Mouse (Mus musculus) liver (tissue): ENCODE data around the gene Cux2.

Experiments
- DNase-seq: peaks from one replicate; pipeline ENCODE4 v3.0.0-alpha.2; 2020; ENCODE audit warnings: mixed read lengths

The Cux2 gene

DNA sequence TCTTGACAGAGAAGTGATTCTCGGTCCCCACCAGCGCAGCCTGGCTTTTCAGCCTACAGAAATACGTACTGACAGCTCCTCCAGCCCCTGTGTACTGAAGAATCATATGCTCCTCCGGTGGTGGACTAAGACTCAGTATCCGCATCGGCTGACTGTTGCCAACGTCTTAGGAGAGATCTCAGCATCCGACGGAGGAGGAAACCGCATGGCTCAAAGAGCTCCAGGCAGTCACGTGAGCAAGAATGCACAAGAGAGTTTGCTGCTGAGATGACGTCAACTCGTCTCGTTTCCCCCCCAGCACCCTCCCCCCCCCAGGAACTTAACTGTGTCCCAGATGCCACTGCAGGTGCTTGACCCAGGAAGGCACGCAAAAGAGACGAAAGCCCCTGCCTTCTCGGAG lies 34.8 kb downstream of the Cux2 start:
- DNase-seq, result no peak

DNA sequence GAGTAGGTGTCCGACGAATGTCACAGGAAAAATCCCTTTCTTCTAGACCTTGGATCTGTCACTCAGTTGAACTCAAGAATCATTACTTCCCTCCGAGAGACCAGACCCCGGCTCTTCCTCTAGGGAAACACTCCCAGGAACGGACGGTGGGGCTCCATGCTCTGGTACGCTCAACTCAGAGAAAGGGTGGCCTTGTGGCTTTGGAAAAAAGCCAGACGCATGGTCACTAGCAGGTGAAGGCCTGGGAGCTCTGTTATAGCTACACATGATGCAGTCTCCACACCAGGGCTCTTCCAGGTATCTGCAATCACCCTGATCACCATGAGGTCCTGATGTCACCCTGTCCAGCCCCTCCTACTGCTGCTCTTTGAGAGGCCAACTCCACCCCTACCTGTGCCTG lies 35.2 kb downstream of the Cux2 start:
- no peak for DNase-seq

DNA sequence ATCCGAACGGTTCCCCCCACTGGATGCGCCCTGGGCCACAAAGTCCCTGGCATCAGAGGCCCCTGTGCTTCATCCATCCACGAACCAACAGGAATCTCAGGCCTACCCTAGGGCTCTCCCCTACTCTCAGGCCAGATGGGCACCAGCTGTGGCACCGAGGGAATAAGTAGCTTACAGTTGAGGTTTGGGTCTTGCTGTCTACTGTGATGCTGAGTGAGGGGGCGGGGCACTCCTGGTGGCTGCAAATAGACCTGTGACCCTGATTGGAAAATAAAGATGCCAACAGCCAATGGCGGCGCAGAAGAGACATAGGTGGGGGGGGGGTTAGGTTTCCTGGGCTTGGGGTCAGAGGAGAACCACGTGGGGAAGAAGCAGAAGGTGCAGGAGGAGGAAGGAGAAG lies 38.6 kb downstream of the Cux2 start:
- no peak for DNase-seq

DNA sequence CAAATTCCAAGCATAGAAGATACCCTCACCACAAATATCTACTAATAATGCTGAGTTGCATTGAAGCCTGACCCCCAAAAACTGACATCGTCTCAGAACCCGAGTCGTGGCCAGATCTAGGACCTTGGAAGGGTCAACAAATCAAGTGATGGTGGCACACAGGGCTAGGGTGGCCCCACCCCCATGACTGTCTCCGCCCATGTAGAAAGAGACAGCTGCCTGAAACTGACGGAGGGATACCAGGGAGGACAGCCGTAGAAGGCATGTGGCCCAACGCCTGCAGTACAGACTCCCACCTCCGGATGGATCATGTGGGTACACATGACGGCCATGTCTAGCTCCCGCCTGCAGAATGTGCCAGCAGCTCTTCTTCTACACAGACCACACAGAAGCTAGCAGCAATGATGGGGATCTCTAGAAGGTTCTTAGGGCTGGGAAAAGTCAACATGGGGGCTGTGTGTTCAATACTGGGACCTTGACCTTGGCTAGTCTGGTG lies 41.9 kb downstream of the Cux2 start:
- no peak for DNase-seq

DNA sequence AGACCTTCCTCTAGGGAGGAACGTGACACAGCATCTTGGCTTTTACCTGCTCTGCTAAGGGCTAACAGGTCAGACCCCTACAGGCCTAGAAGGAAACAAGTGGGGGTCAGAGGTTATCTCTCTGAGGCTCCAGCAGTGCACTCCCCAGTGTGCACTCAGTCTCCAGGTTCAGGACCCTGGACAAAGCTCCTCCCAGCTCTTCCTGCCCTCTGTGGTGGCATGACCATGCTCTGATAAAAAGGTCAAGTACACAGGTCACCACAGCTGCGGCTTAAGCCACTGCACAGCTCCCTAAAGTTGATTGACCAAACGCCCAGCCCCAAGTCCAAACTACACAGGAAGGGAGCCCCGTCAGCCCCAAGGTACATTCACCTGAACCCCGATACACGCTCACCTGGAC lies 46.4 kb downstream of the Cux2 start:
- peak; percentile 30 for DNase-seq

DNA sequence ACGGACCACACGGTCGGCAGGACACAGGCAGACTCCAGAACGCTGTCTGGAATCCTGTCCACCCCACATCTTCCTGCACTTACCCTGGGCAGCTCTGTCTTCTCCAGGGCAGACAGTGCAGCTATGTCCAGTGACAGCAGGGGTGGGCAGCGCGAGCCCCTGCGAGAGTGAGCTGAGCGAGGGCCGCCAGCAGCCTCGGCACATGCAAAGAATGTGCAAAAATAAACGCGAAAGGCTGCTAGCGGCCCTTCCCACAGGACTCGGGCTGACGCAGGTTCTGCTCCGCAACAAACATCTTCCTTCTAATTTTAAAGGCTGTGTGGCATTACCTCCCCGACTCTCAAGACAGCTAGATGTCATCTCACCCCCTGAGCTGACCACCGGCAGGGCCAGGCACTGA lies 47.8 kb downstream of the Cux2 start:
- no peak for DNase-seq

DNA sequence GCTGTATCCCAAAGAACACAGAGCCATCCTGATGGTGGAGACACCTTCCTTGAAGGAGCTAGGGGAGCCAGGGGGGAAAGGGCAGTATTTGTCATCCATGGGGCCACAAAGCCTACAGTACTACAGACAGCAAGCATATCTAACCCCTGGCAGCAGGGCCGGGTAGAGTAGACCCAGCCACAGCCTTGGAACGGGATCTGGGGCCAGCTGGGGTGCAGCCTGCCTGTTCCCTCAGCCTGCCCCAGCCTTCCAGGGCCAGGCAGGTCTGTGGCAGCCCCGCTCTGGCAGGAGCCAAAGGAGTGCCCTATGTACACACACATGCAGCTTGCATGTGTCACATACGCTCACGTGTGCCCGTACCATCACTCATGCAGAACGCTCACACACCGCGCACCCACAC lies 48.6 kb downstream of the Cux2 start:
- DNase-seq, result no peak

DNA sequence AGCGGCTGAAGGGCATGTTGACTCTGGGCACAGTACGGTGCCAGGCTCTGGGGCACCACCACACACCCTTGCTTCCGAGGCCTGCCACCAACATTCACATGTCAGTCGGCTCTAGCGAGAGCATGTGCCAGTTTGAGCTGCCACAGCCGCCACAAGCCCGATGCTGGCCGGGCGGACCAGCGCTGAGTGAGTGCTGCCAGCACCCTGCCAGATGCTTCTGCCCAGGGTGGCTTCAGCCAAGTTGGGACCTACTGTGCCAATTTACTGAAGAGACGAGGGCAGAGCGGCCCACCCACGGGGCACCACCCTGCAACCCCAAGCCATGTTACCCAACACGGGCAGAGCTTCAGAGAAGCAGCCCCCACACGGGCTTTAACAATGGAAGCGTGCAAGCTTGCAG lies 49.5 kb downstream of the Cux2 start:
- DNase-seq, result no peak

DNA sequence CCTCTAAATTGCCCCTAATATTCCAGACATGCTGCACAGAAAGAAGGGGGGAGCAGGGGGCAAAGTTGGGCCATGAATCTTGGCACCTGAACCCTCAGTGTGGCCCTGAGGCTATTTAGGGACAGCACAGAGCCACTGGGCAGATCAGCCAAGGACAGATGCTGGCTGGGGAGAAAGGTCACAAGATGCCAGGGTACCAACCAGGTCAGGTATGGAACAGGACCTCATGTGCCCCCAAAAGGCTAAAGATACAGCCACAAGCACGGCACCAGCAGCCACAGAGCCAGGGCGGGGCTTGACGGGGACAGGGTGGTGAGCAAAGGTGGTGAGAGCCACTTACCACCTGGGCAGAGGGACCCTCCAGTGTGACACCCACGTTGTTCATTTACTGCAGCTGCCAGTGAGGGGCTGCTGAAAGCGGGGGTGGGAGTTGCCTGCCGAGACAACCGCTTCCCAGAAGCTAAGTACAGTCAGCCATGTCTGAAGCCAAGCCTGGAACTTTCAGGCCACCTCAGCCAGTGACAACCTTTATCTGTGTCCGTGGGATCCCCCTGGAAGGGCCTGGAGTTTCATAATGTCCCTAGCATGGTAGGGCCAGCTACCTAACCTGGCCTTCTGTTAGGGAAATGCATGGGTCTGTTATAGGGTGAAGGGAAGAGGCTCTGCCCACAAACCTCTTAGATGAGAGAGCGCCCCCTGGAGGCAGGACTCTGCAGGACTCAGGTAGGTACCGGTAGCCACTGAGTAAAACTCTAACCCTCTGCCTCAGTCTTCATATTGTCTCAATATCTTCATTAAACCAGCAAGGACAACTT lies 50.7 kb downstream of the Cux2 start:
- peak; percentile 74 for DNase-seq

DNA sequence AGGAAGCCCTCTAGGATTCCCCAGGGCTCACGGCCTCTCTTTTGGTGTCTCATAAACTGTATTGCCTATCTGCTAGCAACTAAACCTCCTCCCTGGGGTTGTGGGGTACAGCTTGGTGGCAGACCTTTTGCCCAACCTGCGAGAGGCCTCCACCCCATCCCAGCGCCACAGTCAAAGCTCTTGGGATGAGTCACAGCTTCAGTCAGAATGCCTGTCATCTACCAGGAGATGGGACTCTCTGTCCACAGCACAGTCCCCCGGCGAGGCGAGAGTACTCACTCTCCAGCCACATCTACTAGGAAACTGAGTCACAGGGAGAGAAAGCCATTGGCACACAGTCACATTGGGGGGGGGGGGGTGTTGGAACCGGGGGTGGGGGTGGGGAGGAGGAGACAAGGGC lies 51.6 kb downstream of the Cux2 start:
- no peak for DNase-seq

DNA sequence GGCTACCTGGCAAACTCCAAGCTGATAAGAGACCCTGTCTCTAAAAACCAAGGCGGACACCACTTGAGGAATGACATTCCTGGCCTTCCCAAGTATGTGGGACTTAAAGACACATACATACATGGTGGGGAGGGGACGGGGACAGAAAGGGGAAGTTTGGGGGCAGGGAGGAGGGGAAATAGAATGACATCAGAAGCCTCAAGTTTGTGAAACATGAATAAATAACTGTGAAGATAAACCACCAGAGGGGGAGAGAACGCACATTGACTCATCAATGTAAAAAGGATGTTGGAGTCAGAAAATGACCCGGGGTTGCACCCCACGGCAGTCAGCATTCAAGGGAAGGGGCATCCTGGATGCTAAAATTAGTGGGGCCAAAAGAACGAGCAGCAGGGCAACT lies 53.2 kb downstream of the Cux2 start:
- DNase-seq, result no peak

DNA sequence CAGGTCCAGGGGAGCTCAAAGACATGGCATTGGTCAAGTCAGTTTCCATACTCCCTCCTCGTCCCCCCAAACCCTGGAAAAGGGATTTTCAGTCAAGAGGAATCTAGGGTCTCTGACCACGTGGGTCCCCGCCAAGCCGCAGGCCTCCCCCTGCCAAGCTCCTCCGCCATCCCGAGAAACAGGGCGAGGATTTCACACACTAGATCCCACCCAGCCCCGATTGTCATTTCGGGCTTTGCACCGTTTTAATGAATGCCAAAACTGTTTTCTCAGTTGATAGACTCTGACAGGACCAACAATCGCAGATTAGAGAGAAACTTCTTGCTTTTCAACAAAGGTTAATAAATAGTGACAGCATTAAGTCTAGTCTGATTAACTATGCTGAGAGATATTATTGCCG lies 55.1 kb downstream of the Cux2 start:
- DNase-seq, result no peak

DNA sequence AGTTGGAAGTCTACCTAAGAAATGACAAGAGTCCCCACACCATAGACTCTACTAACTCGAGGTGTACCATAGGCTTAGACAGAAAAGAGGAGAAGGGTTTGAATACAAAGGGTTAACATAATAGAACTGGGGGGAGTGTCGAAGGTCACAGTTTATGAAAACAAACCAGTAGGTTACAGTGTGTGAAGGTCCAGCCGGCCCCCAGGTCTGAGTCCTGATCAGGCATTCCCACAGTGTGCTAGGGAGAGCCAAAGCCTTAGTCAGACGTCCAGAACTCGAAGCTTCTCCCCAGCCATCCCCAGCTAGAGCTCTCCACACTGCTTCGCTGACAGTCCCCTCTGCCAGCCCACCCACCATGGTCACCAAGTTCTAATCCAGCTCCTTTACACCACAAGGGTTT lies 58.0 kb downstream of the Cux2 start:
- DNase-seq, result no peak

DNA sequence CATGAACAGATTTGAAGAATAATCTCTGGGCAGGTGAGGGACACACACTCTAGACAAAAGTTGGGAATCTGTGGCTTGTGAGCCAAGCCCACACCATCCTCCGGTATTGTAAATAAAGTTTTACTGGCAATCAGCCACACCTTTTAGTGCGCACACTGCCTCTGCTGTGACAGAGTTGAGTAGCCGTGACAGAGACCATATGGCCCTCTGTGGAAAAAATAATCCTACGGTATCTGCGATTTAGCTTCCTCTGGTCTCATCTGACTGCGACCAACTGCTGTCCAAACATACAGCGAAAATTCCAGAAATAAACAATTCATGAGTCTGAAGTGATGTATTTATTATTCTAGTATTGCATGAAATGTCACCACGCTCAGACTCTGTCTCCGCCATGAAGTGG lies 64.0 kb downstream of the Cux2 start:
- no peak for DNase-seq

DNA sequence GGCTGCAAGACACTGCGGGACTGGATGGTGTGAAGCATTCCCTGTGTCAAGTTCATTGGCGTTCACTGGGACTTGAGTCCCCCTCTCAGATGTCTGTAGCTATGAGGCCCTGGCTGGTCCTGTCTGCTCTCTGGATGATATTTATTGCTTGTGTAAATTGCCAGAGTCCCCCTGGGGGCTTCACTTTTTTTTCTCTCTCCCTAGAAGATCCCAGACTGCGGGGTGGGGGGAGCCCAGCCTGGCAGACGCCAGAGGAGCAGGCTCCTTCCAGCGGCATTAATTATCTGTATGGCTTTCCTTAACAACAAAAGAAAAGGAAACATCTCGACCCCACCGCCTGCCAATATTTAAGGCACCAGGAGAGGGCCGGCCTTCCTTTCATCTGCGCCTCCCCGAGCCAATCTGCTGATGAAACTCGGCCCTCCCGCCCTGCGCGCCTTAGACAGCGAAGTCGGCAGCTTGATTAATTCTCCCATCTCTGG lies 68.2 kb downstream of the Cux2 start:
- peak; percentile 21 for DNase-seq

DNA sequence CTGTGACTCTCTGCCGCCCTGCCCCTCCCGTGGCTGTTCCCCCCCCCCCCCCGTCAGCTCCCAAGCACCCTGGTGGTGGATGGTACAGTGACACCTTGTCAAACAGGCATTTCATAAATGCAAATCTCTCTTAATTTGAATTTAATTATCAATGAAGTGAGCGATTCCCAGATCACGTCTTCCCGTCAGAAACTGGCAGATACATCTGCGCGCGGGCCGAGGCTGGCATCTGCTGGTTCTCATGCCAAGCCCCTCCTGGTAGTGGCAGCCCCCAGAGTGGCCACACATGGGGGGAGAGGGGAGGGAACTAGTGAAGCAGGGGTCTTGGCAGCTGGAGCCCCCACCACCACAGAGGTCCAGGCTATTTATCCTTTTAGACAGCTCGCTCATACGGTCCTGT lies 73.6 kb downstream of the Cux2 start:
- no peak for DNase-seq

DNA sequence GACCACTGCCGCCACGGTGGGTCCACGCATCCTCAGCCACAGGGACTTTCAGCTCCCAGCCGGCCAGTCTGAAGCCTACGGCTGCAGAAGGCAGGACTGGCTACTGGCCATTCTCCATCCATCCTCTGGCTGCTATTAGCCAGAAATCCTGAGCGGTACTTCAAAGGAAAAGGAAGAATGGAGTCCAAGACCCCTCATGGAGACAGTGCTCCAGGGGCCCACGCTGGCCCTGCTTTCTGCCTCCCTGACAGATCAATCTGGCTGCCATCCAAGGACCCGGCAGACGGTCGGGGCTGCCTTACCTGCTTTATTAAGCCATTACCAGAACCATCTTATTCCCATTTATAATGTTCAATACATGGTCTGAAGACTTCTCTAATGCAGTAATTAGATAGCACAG lies 76.4 kb downstream of the Cux2 start:
- no peak for DNase-seq

DNA sequence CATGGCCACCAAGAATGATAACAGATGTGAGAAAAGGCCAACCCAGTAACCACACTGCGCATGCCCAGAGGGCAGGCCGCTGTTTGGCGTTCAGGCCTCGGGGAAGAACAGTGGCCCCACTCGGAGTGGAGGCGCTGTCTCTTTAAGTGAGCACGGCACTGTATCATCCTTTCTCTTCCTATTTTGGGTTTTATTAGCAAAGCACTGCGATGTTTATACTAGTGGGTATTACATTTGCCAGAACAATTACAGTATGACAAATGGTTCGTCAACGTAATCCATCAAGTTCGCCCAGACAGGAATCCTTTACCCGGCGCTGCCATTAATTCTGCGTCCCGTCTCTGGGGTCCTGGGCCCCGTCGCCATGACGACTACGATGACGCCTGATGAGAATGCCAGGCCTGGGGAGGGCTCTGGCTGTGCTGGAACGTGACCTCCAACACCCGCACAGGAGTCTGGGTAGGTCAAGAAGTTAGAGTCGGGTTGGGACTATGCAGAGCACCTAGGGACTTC lies 77.2 kb downstream of the Cux2 start:
- DNase-seq, result peak; percentile 18

DNA sequence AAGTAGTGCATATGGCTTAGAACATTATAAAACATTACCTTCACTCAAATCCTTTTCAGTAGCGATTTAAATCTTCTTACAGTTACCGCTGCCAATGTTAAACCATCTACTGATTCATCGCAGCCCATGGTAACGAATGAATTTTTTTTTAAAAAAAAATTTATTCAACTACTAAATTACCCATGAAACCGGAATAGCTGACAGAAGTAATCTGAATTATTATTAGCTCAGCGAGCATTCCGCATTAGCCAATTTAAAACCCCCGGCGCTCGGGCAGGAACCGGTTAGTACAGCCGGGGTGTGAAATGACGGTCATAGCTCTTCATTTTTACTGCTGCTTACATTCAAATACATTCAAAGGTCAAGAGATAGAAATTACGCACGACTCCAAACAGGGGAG lies 80.9 kb downstream of the Cux2 start:
- DNase-seq, result no peak

DNA sequence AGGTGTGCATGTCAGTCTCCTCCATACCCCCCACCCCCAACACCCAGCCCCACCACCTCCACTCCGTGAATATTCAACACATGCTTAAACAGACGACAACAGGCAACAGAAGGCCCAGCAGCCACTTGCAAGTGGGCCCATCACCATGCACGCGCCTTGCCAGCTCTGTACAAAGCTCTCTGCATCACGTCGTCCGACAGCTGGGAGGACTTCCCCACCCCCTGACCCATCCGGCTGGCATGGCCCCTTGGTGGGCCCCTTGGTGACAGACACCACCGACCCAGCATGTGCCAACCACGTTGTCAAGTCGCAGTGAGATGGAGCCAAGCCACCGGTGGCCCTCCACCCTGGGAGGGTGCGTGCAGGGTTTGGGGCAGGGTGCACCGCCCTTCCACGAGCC lies 81.5 kb downstream of the Cux2 start:
- no peak for DNase-seq

DNA sequence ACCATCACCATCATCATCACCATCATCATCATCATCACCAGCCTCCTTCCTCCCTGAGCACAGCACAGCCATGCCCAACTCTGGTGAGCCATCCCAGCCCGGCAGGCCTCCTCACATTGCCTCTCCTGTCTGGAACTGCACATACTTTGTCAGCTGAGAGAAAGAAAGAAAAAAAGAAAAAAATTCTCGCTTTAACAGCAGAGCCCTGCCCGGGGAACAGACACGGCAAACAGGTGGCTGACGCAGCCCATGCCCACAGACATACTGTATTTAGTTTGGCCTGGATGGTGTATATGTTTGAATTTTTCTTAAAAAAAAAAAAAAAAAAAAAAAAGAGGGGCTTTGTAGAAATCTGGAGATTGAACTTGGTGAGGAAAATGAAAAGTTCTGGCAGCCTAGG lies 82.4 kb downstream of the Cux2 start:
- no peak for DNase-seq

DNA sequence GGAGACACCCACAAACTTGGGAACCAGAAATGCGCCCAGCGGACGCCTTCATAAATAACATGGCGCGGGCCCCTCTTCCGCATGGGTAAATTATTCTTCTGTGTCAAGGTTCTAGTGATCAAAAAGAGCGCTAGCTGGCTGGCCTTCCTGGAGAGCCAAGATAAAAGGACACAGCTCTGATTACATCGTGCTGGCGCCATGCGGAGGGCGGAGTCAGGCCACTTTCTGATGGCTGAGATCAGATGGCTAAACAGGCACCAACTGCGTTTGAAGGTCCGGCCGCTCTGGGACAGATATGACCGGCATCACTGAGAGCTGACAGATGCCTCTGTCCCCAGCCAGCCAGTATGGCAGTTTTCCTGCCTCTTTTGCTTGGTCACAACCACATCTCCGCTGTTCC lies 83.0 kb downstream of the Cux2 start:
- DNase-seq, result peak; percentile 30

DNA sequence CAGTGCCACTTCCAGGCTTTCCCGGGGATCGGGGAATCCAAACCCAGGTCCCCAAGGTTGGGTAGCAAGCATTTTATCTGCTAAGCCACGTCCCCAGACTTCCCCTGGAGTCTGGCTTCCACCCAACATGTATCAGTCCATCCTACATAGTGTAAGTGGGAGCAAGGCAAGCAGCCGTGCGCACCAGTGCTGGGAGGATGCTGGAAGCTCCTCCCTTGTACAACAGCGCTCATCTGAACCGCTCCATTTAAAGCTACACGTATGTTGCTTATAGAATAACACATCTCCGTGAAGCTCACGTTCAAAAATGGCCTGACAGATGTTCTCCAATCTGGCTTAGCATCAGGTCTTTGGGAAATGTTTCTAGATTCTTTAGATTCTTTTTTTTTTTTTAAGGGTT lies 86.9 kb downstream of the Cux2 start:
- no peak for DNase-seq

DNA sequence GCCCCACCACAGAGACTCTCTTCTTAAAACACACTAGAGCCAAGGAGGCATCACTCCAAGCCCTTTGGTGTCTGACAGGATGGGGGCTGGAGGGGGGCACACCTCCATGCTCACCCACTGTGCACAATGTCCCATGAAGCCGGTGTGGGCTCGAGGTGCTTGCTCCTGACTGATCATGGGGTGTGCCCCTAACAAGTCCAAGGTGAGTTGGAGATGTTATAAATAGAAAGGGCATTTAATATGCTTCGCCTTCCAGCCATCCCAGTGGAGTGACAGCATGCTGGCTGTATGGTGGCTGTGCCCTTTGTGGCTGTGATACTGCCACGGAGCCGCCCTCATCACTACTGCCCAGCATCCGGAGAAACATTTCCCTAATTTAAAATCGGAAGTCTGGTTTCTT lies 87.5 kb downstream of the Cux2 start:
- DNase-seq, result no peak

DNA sequence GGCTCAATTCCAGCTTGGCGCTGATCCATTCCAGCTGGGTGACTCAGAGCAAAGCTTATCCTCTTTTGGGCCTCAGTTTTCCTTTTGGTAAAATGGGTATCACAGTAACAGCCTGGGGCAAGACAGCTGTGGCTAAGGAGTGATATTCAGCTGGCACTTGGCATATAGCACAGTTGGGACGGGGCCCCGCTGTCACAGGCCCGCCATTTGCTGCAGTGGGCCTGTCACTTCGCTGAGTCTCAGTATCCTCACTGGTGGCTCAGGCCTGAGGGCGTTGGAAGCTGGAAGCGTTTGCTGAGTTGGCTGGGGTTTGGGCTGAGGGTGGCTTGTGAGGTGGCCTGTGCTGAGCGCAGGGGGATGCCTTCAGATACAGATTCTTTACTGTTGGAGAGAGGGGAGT lies 88.6 kb downstream of the Cux2 start:
- DNase-seq, result no peak
